Mouse (Mus musculus) neural tube, embryonic 12.5 days (tissue): Measurements from ENCODE around the gene Gtf3c6. TPM values are rescaled to one million over a fixed set of nuclear protein-coding genes. Genes with fewer than 3 reads are reported as not detected.
"Not testable (repeated sequence)": the region's sequence is repeated elsewhere in the genome, so short reads cannot be mapped to it uniquely, and the experiment has no call there.

Experiments
- ATAC-seq: fragments of 200-750 bp; cut with Nextera tagmentation; 2 replicates; pipeline ENCODE4 v1.8.0; 2017; ENCODE audit warnings: low read depth, mild to moderate bottlenecking, moderate TSS enrichment, moderate library complexity; ENCODE audit not compliant: low FRiP score
- H3K27ac ChIP-seq: fragments of 300-500 bp; sonication (generic); 2 replicates; pipeline ENCODE4 v1.5.1; 2016
- H3K27me3 ChIP-seq: fragments of 300-500 bp; sonication (generic); replicated peaks from 2 replicates; pipeline ENCODE4 v1.6.1; 2016; ENCODE audit warnings: mild to moderate bottlenecking
- H3K36me3 ChIP-seq: fragments of 300-500 bp; sonication (generic); 2 replicates; pipeline ENCODE4 v1.6.1; 2016; ENCODE audit warnings: mild to moderate bottlenecking
- H3K4me1 ChIP-seq: fragments of 300-500 bp; sonication (generic); 2 replicates; pipeline ENCODE4 v1.6.1; 2016
- H3K4me2 ChIP-seq: fragments of 300-500 bp; sonication (generic); replicated peaks from 2 replicates; pipeline ENCODE4 v1.6.1; 2016; ENCODE audit warnings: mild to moderate bottlenecking
- H3K4me3 ChIP-seq: fragments of 300-500 bp; sonication (generic); 2 replicates; pipeline ENCODE4 v1.5.1; 2016
- H3K9ac ChIP-seq: fragments of 300-500 bp; sonication (generic); 2 replicates; pipeline ENCODE4 v1.6.1; 2016; ENCODE audit warnings: mild to moderate bottlenecking
- H3K9me3 ChIP-seq: fragments of 300-500 bp; sonication (generic); 2 replicates; pipeline ENCODE4 v1.6.1; 2016; ENCODE audit warnings: mild to moderate bottlenecking
- WGBS: fragments of 180-500 bp; shearing (Covaris S2); methylation state at CpG from one replicate; pipeline ENCODE4 v1.1.7; 2016; 5-methylcytosine and 5-hydroxymethylcytosine counted together
- polyA plus RNA-seq: library from polyadenylated mRNA; unstranded; fragments of >200 nt; fragmentation: Nextera tagmentation; extraction: Ambion mirVana; gene quantifications from 2 replicates; pipeline ENCODE4 v1.2.1, GENCODE M21; 2016

The Gtf3c6 gene
- 120 and 139 TPM in 2 replicates for polyA plus RNA-seq

- Histone ChIP-seq H3K9ac (peak within 1 kb of the TSS; percentile 84), H3K4me1 (no peaks in the 10 kb centered on the region), H3K36me3 (peaks cover 16% of the 10 kb centered on the region), H3K9me3 (no peaks in the 10 kb centered on the region), H3K4me2 (peak within 1 kb of the TSS; percentile 72), H3K27me3 (no peaks in the 10 kb centered on the region), H3K27ac (peak within 1 kb of the TSS; percentile 67; the same call in 1 of the 2 replicates), H3K4me3 (peak within 1 kb of the TSS; percentile 72)
- peak; percentile 76 for ATAC-seq
- under 1% methylated on average over 43 of the region's 43 CpGs for WGBS
Observed at GRCm38 (mm10) chr10:40257414-40258255, at the start of gene Gtf3c6. Gene Gtf3c6, minus strand, starts transcription at chr10:40258108.

DNA sequence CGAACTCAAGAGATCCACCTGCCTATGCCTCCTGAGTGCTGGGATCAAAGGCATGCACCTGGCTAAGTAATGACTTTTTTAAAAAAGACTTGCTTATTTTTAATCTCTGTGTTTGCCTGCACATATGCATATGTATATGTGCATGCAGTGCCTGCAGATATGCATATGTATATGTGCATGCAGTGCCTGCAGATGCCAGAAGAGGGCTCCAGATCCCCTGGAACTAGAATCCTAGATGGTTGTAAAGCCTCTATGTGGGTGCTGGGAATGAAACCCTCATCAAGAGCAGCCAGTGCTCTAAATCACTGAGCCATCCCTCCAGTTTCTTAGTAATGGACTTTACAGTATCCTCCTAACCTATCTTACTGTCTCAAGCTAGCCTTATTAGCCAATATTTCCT, 48.1 kb upstream of the Gtf3c6 start:
- H3K27ac ChIP-seq, result no peak overlapping the region
- no peaks in the 10 kb centered on the region for H3K4me1 ChIP-seq
- H3K27me3 ChIP-seq, result no peaks in the 10 kb centered on the region
- no peak overlapping the region for H3K4me2 ChIP-seq
- peaks cover 4% of the 10 kb centered on the region; the same call in 1 of the 2 replicates for H3K9me3 ChIP-seq
- ATAC-seq, result no peak
- H3K36me3 ChIP-seq, result no peaks in the 10 kb centered on the region
- WGBS, result 94% methylated on average over 1 of the region's 1 CpGs
- H3K9ac ChIP-seq, result no peak overlapping the region
- no peak overlapping the region for H3K4me3 ChIP-seq

DNA sequence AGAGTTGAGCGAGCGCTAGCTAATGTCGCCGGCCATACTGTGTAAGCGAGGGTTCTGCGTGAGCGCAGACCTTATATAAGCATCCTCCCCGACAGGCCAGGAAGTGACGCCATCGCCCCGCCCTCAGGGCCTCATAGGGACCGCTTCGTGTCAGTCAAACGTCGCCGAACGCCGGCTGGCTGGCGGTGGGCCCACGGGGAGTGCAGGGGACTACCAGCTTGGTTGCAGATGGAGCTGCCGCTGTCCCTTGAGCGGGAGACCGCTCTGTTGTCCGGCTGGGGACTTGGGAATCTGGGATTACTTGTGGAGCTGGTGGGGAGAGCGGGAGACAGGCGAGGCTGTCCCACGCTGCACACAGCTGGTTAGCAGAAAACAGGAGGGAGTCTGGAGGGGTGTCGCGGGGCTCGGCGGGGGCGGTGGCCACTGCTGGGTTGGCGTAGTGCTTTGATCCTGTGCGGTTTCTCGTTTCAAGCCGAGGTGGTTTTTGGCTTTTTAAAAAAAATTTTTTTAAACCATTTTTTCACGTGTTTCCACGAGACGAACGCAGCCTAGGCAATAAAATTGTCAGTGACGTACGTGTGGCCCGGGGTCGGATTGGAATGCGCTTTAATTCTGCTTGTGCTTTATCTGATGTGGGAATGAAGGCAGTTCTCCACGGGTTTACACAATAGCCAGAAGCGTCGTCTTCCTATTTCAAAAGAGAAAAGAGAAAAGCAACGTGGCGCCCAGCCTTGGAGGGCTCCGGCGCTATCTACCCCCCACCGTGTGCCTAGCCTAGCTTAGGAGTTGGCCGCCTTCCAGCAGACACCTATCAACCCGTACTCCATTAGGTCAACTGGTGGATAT, 44.5 kb upstream of the Gtf3c6 start, which contains the start of gene Amd1:
TSS of gene Amd1 (minus strand) at position 47 of the 846 bp plus-strand sequence.
- H3K27ac ChIP-seq, result peak within 1 kb of the TSS; percentile 92
- under 1% methylated on average over 55 of the region's 55 CpGs for WGBS
- peak within 1 kb of the TSS; percentile 91 for H3K4me3 ChIP-seq

DNA sequence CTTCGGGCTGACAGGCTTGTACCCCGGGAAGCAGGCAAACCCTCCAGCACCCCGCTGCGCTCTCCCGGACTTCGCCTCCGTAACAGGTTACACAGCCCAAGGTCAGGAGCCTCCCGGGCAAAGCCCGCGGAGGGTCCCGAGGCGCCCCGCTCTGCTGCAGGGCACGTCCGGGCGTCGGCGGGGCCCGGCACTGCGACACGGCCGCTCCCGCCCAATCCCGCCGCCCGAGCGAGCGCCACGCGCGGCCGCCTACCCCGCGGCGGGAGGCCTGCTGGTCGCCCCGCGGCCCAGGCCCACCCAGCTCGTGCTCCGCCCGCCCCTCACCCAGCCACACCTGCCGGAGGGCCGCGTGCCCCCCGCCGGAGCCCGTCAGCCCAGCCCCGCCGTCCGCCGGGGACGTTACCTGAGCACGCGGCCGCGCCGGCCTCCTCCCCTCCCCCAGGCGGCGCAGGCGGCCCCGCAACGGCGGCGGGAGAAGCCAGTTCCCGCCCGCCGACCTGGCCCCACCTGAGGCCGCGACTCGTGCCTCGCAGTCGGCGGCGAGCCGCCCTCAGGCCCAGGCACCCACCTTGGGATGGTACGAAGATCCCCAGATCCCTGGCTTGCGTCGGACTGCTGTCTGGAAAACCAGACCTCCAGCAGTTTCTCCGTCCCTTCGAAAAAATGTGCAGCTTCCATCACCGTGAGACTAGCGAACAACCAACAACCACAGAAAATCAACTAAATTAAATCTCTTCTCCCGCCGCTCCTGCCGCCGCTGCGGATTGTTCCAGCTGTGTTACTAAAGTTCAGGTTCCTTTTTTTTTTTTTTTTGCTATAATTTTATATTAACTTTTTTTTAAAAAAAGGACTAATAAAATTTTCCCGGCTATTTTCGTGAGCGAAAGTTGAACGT, 43.5 kb upstream of the Gtf3c6 start:
- H3K9ac ChIP-seq, result peak overlapping the region; percentile 89
- H3K9me3 ChIP-seq, H3K36me3 ChIP-seq, H3K27me3 ChIP-seq: not testable (repeated sequence)
- under 1% methylated on average over 69 of the region's 91 CpGs for WGBS
- peak overlapping the region; percentile 91 for H3K4me3 ChIP-seq
- H3K27ac ChIP-seq, result peak overlapping the region; percentile 48
- peaks cover 17% of the 10 kb centered on the region for H3K4me1 ChIP-seq
- ATAC-seq, result peak; percentile 39
- H3K4me2 ChIP-seq, result peak overlapping the region; percentile 71

More for the DNA sequence above, 44.5 kb upstream of the Gtf3c6 start, which contains the start of gene Amd1:
- peak; percentile 97 for ATAC-seq
- Histone ChIP-seq H3K36me3 (no peaks in the 10 kb centered on the region), H3K27me3 (no peaks in the 10 kb centered on the region), H3K9me3 (peaks cover 4% of the 10 kb centered on the region; the same call in 1 of the 2 replicates), H3K4me2 (peak within 1 kb of the TSS; percentile 71), H3K9ac (peak within 1 kb of the TSS; percentile 89), H3K4me1 (peaks cover 17% of the 10 kb centered on the region)

DNA sequence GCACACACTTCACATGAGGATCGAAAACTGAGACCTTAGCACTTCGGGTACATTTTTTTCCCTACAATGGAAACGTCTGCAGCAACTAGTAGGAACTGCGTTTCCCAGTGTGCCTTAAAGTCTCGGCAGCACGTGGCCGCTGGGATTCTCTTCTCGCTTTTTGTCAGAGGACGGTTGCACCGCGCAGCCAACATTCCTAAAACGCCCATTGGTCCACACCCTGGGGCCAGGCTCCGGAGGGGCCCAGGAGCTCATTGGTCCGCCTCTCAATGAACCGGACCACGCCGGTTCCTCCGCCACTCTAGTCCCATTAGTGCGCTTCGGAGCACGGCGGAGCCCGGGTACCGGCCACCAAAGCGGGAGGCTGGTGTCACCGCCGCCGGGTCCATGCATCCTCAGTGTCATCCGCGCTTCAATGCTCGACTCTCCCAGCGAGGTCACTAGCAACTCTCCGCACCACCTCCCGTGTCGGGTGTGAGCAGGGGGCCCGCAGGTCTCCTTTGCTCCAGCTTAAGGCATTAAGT, 42.8 kb upstream of the Gtf3c6 start:
- peaks cover 5% of the 10 kb centered on the region; the same call in 1 of the 2 replicates for H3K36me3 ChIP-seq
- H3K4me1 ChIP-seq, result peaks cover 17% of the 10 kb centered on the region
- H3K9ac ChIP-seq, result peak overlapping the region; percentile 89
- ATAC-seq, result peak; percentile 78
- peak overlapping the region; percentile 48 for H3K27ac ChIP-seq
- no peaks in the 10 kb centered on the region for H3K27me3 ChIP-seq
- peak overlapping the region; percentile 71 for H3K4me2 ChIP-seq
- peak overlapping the region; percentile 91 for H3K4me3 ChIP-seq
- no peaks in the 10 kb centered on the region for H3K9me3 ChIP-seq
- under 1% methylated on average over 36 of the region's 36 CpGs for WGBS

- no peaks in the 10 kb centered on the region for H3K9me3 ChIP-seq
- WGBS, result 94% methylated on average over 6 of the region's 6 CpGs
- no peak overlapping the region for H3K27ac ChIP-seq
- no peaks in the 10 kb centered on the region for H3K27me3 ChIP-seq
- no peaks in the 10 kb centered on the region for H3K4me1 ChIP-seq
- H3K36me3 ChIP-seq, result peaks cover 26% of the 10 kb centered on the region
- H3K4me3 ChIP-seq, result no peak overlapping the region
- ATAC-seq, result no peak
- no peak overlapping the region for H3K9ac ChIP-seq
- no peak overlapping the region for H3K4me2 ChIP-seq
Observed at GRCm38 (mm10) chr10:40292640-40293039, 34.7 kb upstream of the Gtf3c6 start.

GRCm38 (mm10) chr10:40286767-40287166, 28.9 kb upstream of the Gtf3c6 start:
- Histone ChIP-seq H3K9ac (no peak overlapping the region), H3K4me1 (no peaks in the 10 kb centered on the region), H3K36me3 (peaks cover 31% of the 10 kb centered on the region), H3K4me2 (no peak overlapping the region), H3K27ac (no peak overlapping the region), H3K4me3 (no peak overlapping the region), H3K27me3 (no peaks in the 10 kb centered on the region), H3K9me3 (no peaks in the 10 kb centered on the region)
- no peak for ATAC-seq
- 88% methylated on average over 1 of the region's 1 CpGs for WGBS

DNA sequence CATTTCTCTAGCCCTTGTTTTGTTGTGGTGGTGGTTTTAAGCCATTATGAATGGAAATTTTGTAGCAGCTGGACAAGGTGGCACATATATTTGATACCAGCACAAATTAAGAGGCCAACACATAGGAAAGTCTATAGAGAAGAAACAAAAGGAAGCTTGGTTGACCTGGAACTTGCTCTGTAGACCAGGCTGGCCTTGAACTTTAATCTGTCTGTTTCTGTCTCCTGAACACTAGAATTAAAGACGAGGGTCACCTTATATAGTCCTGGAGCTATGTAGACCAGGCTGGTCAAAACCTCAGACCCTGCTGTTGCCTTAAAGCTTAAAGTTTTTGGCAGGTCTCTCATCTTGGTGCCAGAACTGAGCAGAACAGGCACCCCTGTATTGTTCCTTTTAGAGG, 27.7 kb upstream of the Gtf3c6 start:
- H3K9ac ChIP-seq, result no peak overlapping the region
- WGBS, result 87% methylated on average over 1 of the region's 1 CpGs
- no peak overlapping the region for H3K27ac ChIP-seq
- no peaks in the 10 kb centered on the region for H3K4me1 ChIP-seq
- no peak overlapping the region for H3K4me2 ChIP-seq
- peaks cover 21% of the 10 kb centered on the region for H3K36me3 ChIP-seq
- no peaks in the 10 kb centered on the region for H3K27me3 ChIP-seq
- no peak for ATAC-seq
- H3K9me3 ChIP-seq, result no peaks in the 10 kb centered on the region
- no peak overlapping the region for H3K4me3 ChIP-seq

GRCm38 (mm10) chr10:40284997-40285396, 27.1 kb upstream of the Gtf3c6 start:
- peaks cover 20% of the 10 kb centered on the region for H3K36me3 ChIP-seq
- 93% methylated on average over 3 of the region's 3 CpGs for WGBS
- ATAC-seq, result no peak

GRCm38 (mm10) chr10:40284179-40284831, 26.4 kb upstream of the Gtf3c6 start:
- Histone ChIP-seq H3K4me1 (no peaks in the 10 kb centered on the region), H3K4me2 (no peak overlapping the region), H3K36me3 (peaks cover 20% of the 10 kb centered on the region), H3K27me3 (no peaks in the 10 kb centered on the region), H3K9me3 (no peaks in the 10 kb centered on the region), H3K4me3 (no peak overlapping the region), H3K9ac (no peak overlapping the region), H3K27ac (no peak overlapping the region)
- ATAC-seq, result peak; percentile 29; the same call in 1 of the 2 replicates
- 75% methylated on average over 10 of the region's 10 CpGs for WGBS

More at GRCm38 (mm10) chr10:40284997-40285396, 27.1 kb upstream of the Gtf3c6 start:
- H3K9me3 ChIP-seq, result no peaks in the 10 kb centered on the region
- H3K27me3 ChIP-seq, result no peaks in the 10 kb centered on the region
- H3K27ac ChIP-seq, result no peak overlapping the region
- no peaks in the 10 kb centered on the region for H3K4me1 ChIP-seq
- H3K4me2 ChIP-seq, result no peak overlapping the region
- no peak overlapping the region for H3K4me3 ChIP-seq
- no peak overlapping the region for H3K9ac ChIP-seq

DNA sequence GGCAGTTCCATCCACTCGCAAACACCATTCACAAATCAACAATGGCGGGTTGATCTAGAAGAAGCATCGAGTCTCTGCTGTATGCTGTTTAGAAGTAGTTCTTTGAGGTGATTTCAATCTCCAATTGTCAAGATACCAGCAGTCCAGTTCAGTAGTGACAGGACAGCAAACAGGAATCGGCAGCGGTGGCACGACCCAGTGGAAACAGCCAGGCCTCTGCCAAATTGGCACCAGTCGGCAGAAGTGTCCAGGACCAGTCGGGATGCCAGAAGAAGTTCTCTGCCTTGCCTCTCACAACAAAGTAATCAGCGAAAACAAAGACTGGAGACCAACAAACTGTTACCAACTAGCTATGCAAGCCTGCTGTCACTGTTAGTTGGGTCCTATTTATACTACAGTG, 25.7 kb upstream of the Gtf3c6 start:
- no peak overlapping the region for H3K4me3 ChIP-seq
- 94% methylated on average over 9 of the region's 9 CpGs for WGBS
- H3K27me3 ChIP-seq, result no peaks in the 10 kb centered on the region
- no peak for ATAC-seq
- H3K36me3 ChIP-seq, result peaks cover 20% of the 10 kb centered on the region
- H3K4me2 ChIP-seq, result no peak overlapping the region
- H3K9ac ChIP-seq, result no peak overlapping the region
- no peaks in the 10 kb centered on the region for H3K9me3 ChIP-seq
- H3K27ac ChIP-seq, result no peak overlapping the region
- no peaks in the 10 kb centered on the region for H3K4me1 ChIP-seq
